Mouse (Mus musculus) spleen, postnatal 14 days (tissue): ENCODE results near the gene Dock8.

ENCODE experiments used
- DNase-seq, 2 experiments: peaks; one replicate each; pipeline ENCODE4 v3.0.0; 2021 to 2022; ENCODE audit warnings: low spot score in 2 of 2

Gene Dock8

GRCm38 (mm10) chr19:25251610-25252140 is 252.3 kb downstream of the Dock8 start:
- DNase-seq, result no peak
